Mouse (Mus musculus): Measurements from ENCODE around the gene Cacna2d4. TPM values are rescaled to one million over a fixed set of nuclear protein-coding genes. Genes with fewer than 3 reads are reported as not detected.
"Not testable (repeated sequence)": the region's sequence is repeated elsewhere in the genome, so short reads cannot be mapped to it uniquely, and the experiment has no call there.

The Cacna2d4 gene
- polyA plus RNA-seq, 1 experiment: 0.01 TPM

- DNase-seq (ENCODE audit: low read depth): no peak
These were observed 109.9 kb downstream of the Cacna2d4 start for GRCm38 (mm10) chr6:119346257-119346656.

GRCm38 (mm10) chr6:119347813-119348212 is 111.5 kb downstream of the Cacna2d4 start:
- no peak for DNase-seq (ENCODE audit: low read depth)

- DNase-seq (ENCODE audit: low read depth): no peak
These were observed 111.9 kb downstream of the Cacna2d4 start for GRCm38 (mm10) chr6:119348234-119348633.

- DNase-seq (ENCODE audit: low read depth): no peak
These were observed 114.4 kb downstream of the Cacna2d4 start for GRCm38 (mm10) chr6:119350703-119351198.

- no peak for DNase-seq (ENCODE audit: low read depth)
These were observed 115.3 kb downstream of the Cacna2d4 start for GRCm38 (mm10) chr6:119351656-119352055.

GRCm38 (mm10) chr6:119352501-119352900 is 116.2 kb downstream of the Cacna2d4 start:
- no peak for DNase-seq (ENCODE audit: low read depth)

- no peak for DNase-seq (ENCODE audit: low read depth)
These were observed 121.8 kb downstream of the Cacna2d4 start for GRCm38 (mm10) chr6:119358020-119358571.

GRCm38 (mm10) chr6:119360250-119360649 is 123.9 kb downstream of the Cacna2d4 start:
- DNase-seq (ENCODE audit: low read depth): not testable (repeated sequence)

GRCm38 (mm10) chr6:119360925-119361702 is 124.8 kb downstream of the Cacna2d4 start:
- no peak for DNase-seq (ENCODE audit: low read depth)

GRCm38 (mm10) chr6:119363593-119363992 is 127.3 kb downstream of the Cacna2d4 start:
- DNase-seq (ENCODE audit: low read depth): no peak

GRCm38 (mm10) chr6:119366800-119367199 is 130.5 kb downstream of the Cacna2d4 start:
- DNase-seq (ENCODE audit: low read depth): not testable (repeated sequence)

GRCm38 (mm10) chr6:119367382-119367781 is 131.1 kb downstream of the Cacna2d4 start:
- DNase-seq (ENCODE audit: low read depth): no peak

- no peak for DNase-seq (ENCODE audit: low read depth)
These were observed 135.3 kb downstream of the Cacna2d4 start for GRCm38 (mm10) chr6:119371624-119372023.

- no peak for DNase-seq (ENCODE audit: low read depth)
These were observed 135.9 kb downstream of the Cacna2d4 start for GRCm38 (mm10) chr6:119372237-119372636.

GRCm38 (mm10) chr6:119373000-119373705 is 136.8 kb downstream of the Cacna2d4 start:
- no peak for DNase-seq (ENCODE audit: low read depth)

- DNase-seq (ENCODE audit: low read depth): no peak
These were observed 138.7 kb downstream of the Cacna2d4 start for GRCm38 (mm10) chr6:119375035-119375434.

- DNase-seq (ENCODE audit: low read depth): no peak
These were observed 141.3 kb downstream of the Cacna2d4 start for GRCm38 (mm10) chr6:119377613-119378012.

- DNase-seq (ENCODE audit: low read depth): no peak
These were observed 142.3 kb downstream of the Cacna2d4 start for GRCm38 (mm10) chr6:119378631-119379030.

- DNase-seq (ENCODE audit: low read depth): no peak
These were observed 149.3 kb downstream of the Cacna2d4 start for GRCm38 (mm10) chr6:119385668-119386067.

- DNase-seq (ENCODE audit: low read depth): no peak
These were observed 150.1 kb downstream of the Cacna2d4 start for GRCm38 (mm10) chr6:119386421-119386820.

GRCm38 (mm10) chr6:119386821-119387220 is 150.5 kb downstream of the Cacna2d4 start:
- no peak for DNase-seq (ENCODE audit: low read depth)
